Mouse (Mus musculus) midbrain, embryonic 13.5 days (tissue): ENCODE measurements around the gene Cox5b. TPM values are rescaled to one million over a fixed set of nuclear protein-coding genes. Genes with fewer than 3 reads are reported as not detected.
"Not testable (repeated sequence)": the region's sequence is repeated elsewhere in the genome, so short reads cannot be mapped to it uniquely, and the experiment has no call there.

Experiments used
- ATAC-seq: fragments of 200-750 bp; cut with Nextera tagmentation; 2 replicates; pipeline ENCODE4 v1.8.0; 2017; ENCODE audit warnings: mild to moderate bottlenecking, moderate TSS enrichment, moderate library complexity
- H3K27ac ChIP-seq: fragments of 300-500 bp; sonication (generic); 2 replicates; pipeline ENCODE4 v1.5.1; 2015; ENCODE audit warnings: inconsistent platforms, mild to moderate bottlenecking, moderate library complexity
- H3K27me3 ChIP-seq: fragments of 300-500 bp; sonication (generic); 2 replicates; pipeline ENCODE4 v1.6.1; 2015; ENCODE audit warnings: mild to moderate bottlenecking, inconsistent platforms
- H3K36me3 ChIP-seq: fragments of 300-500 bp; sonication (generic); 2 replicates; pipeline ENCODE4 v1.6.1; 2015; ENCODE audit warnings: mild to moderate bottlenecking, inconsistent platforms
- H3K4me1 ChIP-seq: fragments of 300-500 bp; sonication (generic); replicated peaks from 2 replicates; pipeline ENCODE4 v1.6.1; 2015; ENCODE audit warnings: inconsistent platforms
- H3K4me2 ChIP-seq: fragments of 300-500 bp; sonication (generic); replicated peaks from 2 replicates; pipeline ENCODE4 v1.6.1; 2015; ENCODE audit warnings: moderate library complexity, mild to moderate bottlenecking, inconsistent platforms
- H3K4me3 ChIP-seq: fragments of 300-500 bp; sonication (generic); replicated peaks from 2 replicates; pipeline ENCODE4 v1.5.1; 2015; ENCODE audit warnings: mild to moderate bottlenecking, inconsistent platforms
- H3K9ac ChIP-seq: fragments of 300-500 bp; sonication (generic); replicated peaks from 2 replicates; pipeline ENCODE4 v1.6.1; 2015; ENCODE audit warnings: mild to moderate bottlenecking, inconsistent platforms
- H3K9me3 ChIP-seq: fragments of 300-500 bp; sonication (generic); 2 replicates; pipeline ENCODE4 v1.6.1; 2016; ENCODE audit warnings: mild to moderate bottlenecking, inconsistent platforms
- WGBS: fragments of 180-500 bp; shearing (Covaris S2); methylation state at CpG from one replicate; pipeline ENCODE4 v1.1.7; 2015; 5-methylcytosine and 5-hydroxymethylcytosine counted together
- polyA plus RNA-seq: library from polyadenylated mRNA; unstranded; fragments of >200 nt; fragmentation: Nextera tagmentation; extraction: Ambion mirVana; gene quantifications from 2 replicates; pipeline ENCODE4 v1.2.1, GENCODE M21; 2015

The Cox5b gene
- polyA plus RNA-seq, 1 experiment from 2014 or later, result 579 TPM

DNA sequence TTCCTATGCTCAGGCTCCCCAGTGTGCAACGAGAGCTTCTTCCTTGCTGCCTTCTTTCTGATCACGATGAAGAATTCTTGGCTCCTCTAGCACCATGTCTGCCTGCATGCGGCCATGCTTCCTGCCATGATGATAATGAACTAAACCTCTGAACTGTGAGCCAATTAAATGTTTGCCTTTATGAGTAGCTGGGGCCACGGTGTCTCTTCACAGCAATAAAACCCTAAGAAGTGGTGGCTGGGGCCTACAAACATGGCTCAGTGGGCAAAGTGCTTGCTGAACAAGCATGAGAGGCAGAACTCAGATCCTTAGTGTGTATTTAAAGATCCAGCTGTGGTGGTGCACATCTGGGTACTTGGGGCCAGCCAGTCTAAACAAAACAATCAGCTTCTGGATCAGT lies 25.3 kb upstream of the Cox5b start:
- Histone ChIP-seq H3K36me3 (no peaks in the 10 kb centered on the region), H3K27me3 (no peaks in the 10 kb centered on the region), H3K4me3 (no peak overlapping the region), H3K27ac (no peak overlapping the region), H3K9me3 (no peaks in the 10 kb centered on the region), H3K4me1 (no peaks in the 10 kb centered on the region), H3K9ac (no peak overlapping the region), H3K4me2 (no peak overlapping the region)
- 64% methylated on average over 4 of the region's 4 CpGs for WGBS
- ATAC-seq, result no peak

DNA sequence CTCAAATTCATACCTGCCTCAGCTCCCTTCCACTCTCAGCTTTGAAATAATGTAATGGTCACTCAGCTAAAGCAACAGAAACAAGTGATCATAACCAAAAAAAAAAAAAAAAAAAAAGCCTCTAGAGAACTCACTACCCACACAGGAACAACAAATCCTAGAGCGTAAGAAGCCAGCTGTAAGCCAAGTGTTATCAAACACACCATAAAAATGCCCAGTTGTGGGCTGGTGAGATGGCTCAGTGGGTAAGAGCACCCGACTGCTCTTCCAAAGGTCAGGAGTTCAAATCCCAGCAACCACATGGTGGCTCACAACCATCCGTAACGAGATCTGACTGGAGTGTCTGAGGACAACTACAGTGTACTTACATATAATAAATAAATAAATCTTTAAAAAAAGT lies 23.2 kb upstream of the Cox5b start:
- H3K27ac ChIP-seq, H3K36me3 ChIP-seq, H3K27me3 ChIP-seq, H3K9ac ChIP-seq, H3K4me3 ChIP-seq, H3K9me3 ChIP-seq, ATAC-seq, H3K4me2 ChIP-seq, H3K4me1 ChIP-seq: not testable (repeated sequence)
- 77% methylated on average over 4 of the region's 4 CpGs for WGBS

GRCm38 (mm10) chr1:36670256-36670655 lies 21.0 kb upstream of the Cox5b start:
- Histone ChIP-seq H3K9me3 (no peaks in the 10 kb centered on the region), H3K9ac (no peak overlapping the region), H3K4me2 (no peak overlapping the region), H3K27me3 (no peaks in the 10 kb centered on the region), H3K36me3 (no peaks in the 10 kb centered on the region), H3K4me1 (0 out of 2 replicates have a peak, but pooled peaks cover 2% of the 10 kb centered on the region), H3K27ac (no peak overlapping the region), H3K4me3 (no peak overlapping the region)
- WGBS, result 79% methylated on average over 4 of the region's 4 CpGs
- no peak for ATAC-seq

- H3K27ac ChIP-seq, result no peak overlapping the region
- H3K36me3 ChIP-seq, result no peaks in the 10 kb centered on the region
- 0 out of 2 replicates have a peak, but pooled peaks cover 2% of the 10 kb centered on the region for H3K4me1 ChIP-seq
- no peaks in the 10 kb centered on the region for H3K9me3 ChIP-seq
- ATAC-seq, result no peak
- H3K9ac ChIP-seq, result no peak overlapping the region
- no peak overlapping the region for H3K4me3 ChIP-seq
- H3K27me3 ChIP-seq, result no peaks in the 10 kb centered on the region
- H3K4me2 ChIP-seq, result no peak overlapping the region
- WGBS, result 93% methylated on average over 10 of the region's 10 CpGs
These were observed 20.0 kb upstream of the Cox5b start for GRCm38 (mm10) chr1:36671260-36671659.

- no peak overlapping the region for H3K4me3 ChIP-seq
- WGBS, result 41% methylated on average over 16 of the region's 16 CpGs
- 0 out of 2 replicates have a peak, but pooled peaks cover 2% of the 10 kb centered on the region for H3K4me1 ChIP-seq
These were observed 18.4 kb upstream of the Cox5b start for GRCm38 (mm10) chr1:36672648-36673350.

DNA sequence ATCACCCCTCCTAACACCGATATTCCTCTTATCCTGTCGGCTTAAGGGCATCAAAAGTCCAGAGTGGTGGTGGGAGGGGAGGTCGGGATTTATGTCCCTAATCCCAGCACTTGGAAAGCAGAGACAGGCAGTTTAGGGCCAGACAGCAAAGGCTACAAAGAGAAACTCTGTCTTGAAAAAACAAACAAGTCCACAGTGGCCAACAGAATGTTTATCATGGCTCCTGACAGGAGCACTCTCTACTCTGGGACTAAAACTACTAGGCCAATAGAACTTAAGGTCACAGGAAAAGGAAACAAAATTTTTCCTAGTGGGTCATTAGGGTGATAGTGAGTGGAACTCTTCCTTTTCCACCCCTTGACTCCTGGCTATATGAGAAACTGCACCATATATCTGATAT lies 16.3 kb upstream of the Cox5b start:
- no peaks in the 10 kb centered on the region for H3K36me3 ChIP-seq
- H3K27ac ChIP-seq, result no peak overlapping the region
- H3K9me3 ChIP-seq, result no peaks in the 10 kb centered on the region
- H3K4me3 ChIP-seq, result no peak overlapping the region
- H3K4me2 ChIP-seq, result no peak overlapping the region
- ATAC-seq, result no peak
- H3K27me3 ChIP-seq, result no peaks in the 10 kb centered on the region
- H3K9ac ChIP-seq, result no peak overlapping the region
- WGBS, result 58% methylated on average over 3 of the region's 3 CpGs
- 0 out of 2 replicates have a peak, but pooled peaks cover 2% of the 10 kb centered on the region for H3K4me1 ChIP-seq

More at GRCm38 (mm10) chr1:36672648-36673350, 18.4 kb upstream of the Cox5b start:
- Histone ChIP-seq H3K36me3 (no peaks in the 10 kb centered on the region), H3K4me2 (no peak overlapping the region), H3K27me3 (no peaks in the 10 kb centered on the region), H3K27ac (no peak overlapping the region), H3K9ac (no peak overlapping the region), H3K9me3 (no peaks in the 10 kb centered on the region)
- ATAC-seq, result no peak

DNA sequence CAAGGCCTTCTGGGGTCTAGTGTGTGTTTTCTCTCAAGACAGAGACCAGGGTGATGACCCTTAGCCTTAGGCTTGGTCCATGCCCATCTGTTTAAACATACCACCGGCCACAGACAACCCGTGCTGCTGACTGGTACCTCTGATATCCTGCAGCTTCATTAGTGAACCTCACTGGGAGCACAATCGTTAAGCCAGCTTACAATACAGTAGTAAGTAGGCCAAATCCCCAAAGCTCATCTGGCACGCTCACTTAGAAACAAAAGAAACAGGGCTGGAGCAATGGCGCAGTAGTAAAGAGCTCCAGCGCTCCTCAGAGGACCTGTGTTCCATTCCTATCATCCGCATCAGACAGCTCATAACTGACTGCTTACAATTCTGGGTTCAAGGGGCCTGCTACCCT lies 10.4 kb upstream of the Cox5b start:
- ATAC-seq, result no peak
- Histone ChIP-seq H3K27me3 (no peaks in the 10 kb centered on the region), H3K9me3 (no peaks in the 10 kb centered on the region), H3K36me3 (no peaks in the 10 kb centered on the region), H3K27ac (no peak overlapping the region), H3K4me1 (peaks cover 5% of the 10 kb centered on the region; the same call in 1 of the 2 replicates), H3K9ac (no peak overlapping the region), H3K4me2 (no peak overlapping the region), H3K4me3 (no peak overlapping the region)
- 33% methylated on average over 7 of the region's 7 CpGs for WGBS

GRCm38 (mm10) chr1:36682620-36683355 lies 8.5 kb upstream of the Cox5b start, which contains the start of gene Fam178b:
Gene Fam178b (minus strand): TSS chr1:36683183.
- ATAC-seq, result no peak
- Histone ChIP-seq H3K27me3 (no peaks in the 10 kb centered on the region), H3K9ac (no peak within 1 kb of the TSS), H3K4me2 (no peak within 1 kb of the TSS), H3K27ac (no peak within 1 kb of the TSS), H3K4me3 (no peak within 1 kb of the TSS), H3K4me1 (peaks cover 5% of the 10 kb centered on the region; the same call in 1 of the 2 replicates), H3K9me3 (no peaks in the 10 kb centered on the region), H3K36me3 (no peaks in the 10 kb centered on the region)
- WGBS, result 94% methylated on average over 39 of the region's 39 CpGs

DNA sequence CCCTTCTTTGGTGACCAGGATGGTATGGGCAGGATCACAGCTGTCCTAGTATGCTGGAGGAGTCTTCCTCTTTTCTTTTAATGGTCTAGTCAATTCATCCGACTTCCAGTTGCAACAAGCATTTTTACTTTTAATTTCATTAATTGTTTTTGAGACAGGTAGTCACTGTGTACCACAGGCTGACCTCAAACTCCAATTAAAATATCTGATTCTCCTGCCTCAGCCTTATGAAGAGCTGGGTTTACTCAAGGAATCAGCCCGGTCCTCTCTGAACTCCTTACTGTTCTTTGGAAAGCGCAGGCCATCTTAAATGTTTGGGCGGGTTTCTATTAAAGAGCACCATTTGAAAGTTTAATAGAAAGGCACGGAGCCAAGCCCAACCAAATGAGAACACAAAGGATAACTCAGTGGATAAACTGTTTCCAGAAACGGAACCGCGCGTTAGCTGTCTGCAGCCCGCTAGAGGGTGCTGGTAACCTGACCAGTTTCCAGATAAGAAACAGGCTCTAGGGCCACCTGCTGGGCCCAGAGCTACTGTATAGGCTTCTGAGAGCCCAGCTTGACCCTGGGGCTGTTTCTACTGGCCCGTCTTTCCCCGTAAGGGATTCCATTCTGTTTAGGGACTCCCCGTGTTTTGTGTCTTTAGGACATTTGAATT lies 7.3 kb upstream of the Cox5b start:
- WGBS, result 12% methylated on average over 13 of the region's 13 CpGs

DNA sequence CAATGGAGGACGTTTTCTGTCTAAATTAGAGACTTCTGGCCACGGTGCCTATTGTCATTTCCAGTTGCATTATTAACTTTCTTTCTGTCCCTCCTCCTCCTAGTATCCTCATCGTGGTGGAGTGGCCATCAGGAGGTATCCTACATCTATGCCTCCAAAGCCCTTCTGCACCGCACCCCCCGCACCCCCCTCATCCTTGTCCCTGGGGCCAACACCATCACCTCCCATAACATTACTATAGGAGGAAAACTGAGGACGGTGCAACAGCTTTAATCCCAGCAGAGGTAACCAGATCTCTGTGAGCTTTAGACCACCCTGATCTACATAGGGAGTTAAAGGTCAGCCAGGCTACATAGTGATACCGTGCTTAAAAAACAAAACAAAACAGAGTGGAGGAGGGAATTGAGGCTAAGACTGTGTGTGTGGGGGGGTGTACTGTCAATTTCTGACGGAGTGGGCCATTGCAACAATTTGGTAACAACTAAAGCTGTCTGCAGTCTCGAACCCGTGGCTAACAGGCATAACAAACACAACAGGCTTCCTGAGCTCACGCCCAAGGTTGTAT lies 496 bp upstream of the Cox5b start:
- Histone ChIP-seq H3K27me3 (no peaks in the 10 kb centered on the region), H3K4me2 (peak overlapping the region; percentile 82), H3K4me1 (peaks cover 13% of the 10 kb centered on the region), H3K27ac (0 out of 2 replicates have a peak overlapping the region, but pooled peaks have one; percentile 16), H3K9ac (peak overlapping the region; percentile 60; the same call in 1 of the 2 replicates), H3K4me3 (peak overlapping the region; percentile 85), H3K36me3 (peaks cover 24% of the 10 kb centered on the region), H3K9me3 (no peaks in the 10 kb centered on the region)
- WGBS, result 61% methylated on average over 11 of the region's 11 CpGs
- peak; percentile 55 for ATAC-seq

More for the DNA sequence above, 7.3 kb upstream of the Cox5b start:
- H3K4me2 ChIP-seq, result no peak overlapping the region
- H3K9me3 ChIP-seq, result no peaks in the 10 kb centered on the region
- peaks cover 5% of the 10 kb centered on the region; the same call in 1 of the 2 replicates for H3K4me1 ChIP-seq
- no peaks in the 10 kb centered on the region for H3K27me3 ChIP-seq
- no peak overlapping the region for H3K9ac ChIP-seq
- peak; percentile 78 for ATAC-seq
- H3K27ac ChIP-seq, result no peak overlapping the region
- no peaks in the 10 kb centered on the region for H3K36me3 ChIP-seq
- H3K4me3 ChIP-seq, result no peak overlapping the region

DNA sequence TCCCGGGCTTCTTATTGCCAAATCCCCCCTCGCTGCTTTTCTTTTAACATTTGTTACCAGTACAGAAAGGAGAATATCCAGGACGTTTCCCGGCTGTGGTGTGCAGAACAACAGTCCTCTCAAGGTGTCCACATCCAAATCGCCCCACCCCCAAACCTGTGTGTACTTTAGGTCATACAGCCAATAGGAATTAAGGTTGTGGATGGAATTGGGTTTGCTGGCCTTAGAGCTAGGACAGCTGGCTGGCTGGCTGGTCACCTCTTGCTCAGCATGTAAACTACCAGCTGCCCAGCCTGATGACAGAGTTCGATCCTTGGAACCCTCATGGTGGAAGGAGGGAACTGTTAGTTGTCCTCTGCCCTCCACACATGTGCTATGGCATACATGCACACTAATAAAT lies 3.6 kb downstream of the Cox5b start:
- Histone ChIP-seq H3K4me2 (no peak overlapping the region), H3K27ac (no peak overlapping the region), H3K9ac (no peak overlapping the region), H3K4me3 (no peak overlapping the region), H3K4me1 (peaks cover 13% of the 10 kb centered on the region), H3K9me3 (no peaks in the 10 kb centered on the region), H3K27me3 (no peaks in the 10 kb centered on the region), H3K36me3 (peaks cover 43% of the 10 kb centered on the region)
- 93% methylated on average over 6 of the region's 6 CpGs for WGBS
- ATAC-seq, result no peak

GRCm38 (mm10) chr1:36696411-36696810 lies 5.2 kb downstream of the Cox5b start:
- Histone ChIP-seq H3K36me3 (peaks cover 58% of the 10 kb centered on the region), H3K9me3 (no peaks in the 10 kb centered on the region), H3K4me2 (no peak overlapping the region), H3K4me3 (no peak overlapping the region), H3K27me3 (no peaks in the 10 kb centered on the region), H3K4me1 (peaks cover 9% of the 10 kb centered on the region), H3K27ac (no peak overlapping the region), H3K9ac (no peak overlapping the region)
- ATAC-seq, result no peak
- WGBS, result 73% methylated on average over 6 of the region's 6 CpGs
